Mouse (Mus musculus): ENCODE measurements at regions not wholly inside any gene's neighbourhood (a gene's known extent, or its start where the extent isn't known, plus 50 kb on each side); places are given as distances from the start of the nearest gene placed in this dataset.

GRCm38 (mm10) chr1:83907347-83907746 lies 456.6 kb downstream of the Pid1 start:
- no peaks in the 10 kb centered on the region for H3K9me3 ChIP-seq (ENCODE audit: low read length)
- ATAC-seq (ENCODE audit: low FRiP score) (no peak), DNase-seq (ENCODE audit: low spot score) (no peak)
- no peaks in the 10 kb centered on the region for H3K27me3 ChIP-seq (ENCODE audit: insufficient read depth, low read length)
- 51% methylated on average over 3 of the region's 3 CpGs for WGBS
- H3K4me1 ChIP-seq (ENCODE audit: insufficient read depth, low read length) = no peaks in the 10 kb centered on the region
- H3K9ac ChIP-seq (replicated peaks; ENCODE audit: low read length, poor library complexity, severe bottlenecking) = no peak overlapping the region
- no peaks in the 10 kb centered on the region for H3K36me3 ChIP-seq (ENCODE audit: insufficient read depth, low read length)
- no peak overlapping the region for H3K27ac ChIP-seq (ENCODE audit: low read depth, low read length)
- TF ChIP-seq CTCF (IDR thresholded peaks at IDR 0.05) = no peak
- no peak overlapping the region for H3K4me3 ChIP-seq (ENCODE audit: low read depth, low read length)
- H3K4me2 ChIP-seq (ENCODE audit: low read depth, low read length, poor library complexity, severe bottlenecking) = no peak overlapping the region

- ATAC-seq (ENCODE audit: low FRiP score) = no peak
Measured at GRCm38 (mm10) chr1:83906906-83907305, 457.1 kb downstream of the Pid1 start.

GRCm38 (mm10) chr1:83900135-83900534 lies 463.8 kb downstream of the Pid1 start:
- Histone ChIP-seq H3K27ac (ENCODE audit: low read depth, low read length) (no peak overlapping the region), H3K36me3 (ENCODE audit: insufficient read depth, low read length) (no peaks in the 10 kb centered on the region), H3K4me1 (ENCODE audit: insufficient read depth, low read length) (no peaks in the 10 kb centered on the region), H3K9me3 (ENCODE audit: low read length) (no peaks in the 10 kb centered on the region), H3K27me3 (ENCODE audit: insufficient read depth, low read length) (no peaks in the 10 kb centered on the region), H3K9ac (replicated peaks; ENCODE audit: low read length, poor library complexity, severe bottlenecking) (no peak overlapping the region), H3K4me2 (ENCODE audit: low read depth, low read length, poor library complexity, severe bottlenecking) (no peak overlapping the region), H3K4me3 (ENCODE audit: low read depth, low read length) (no peak overlapping the region)
- no peak for DNase-seq (ENCODE audit: low spot score)
- no peak for TF ChIP-seq CTCF (IDR thresholded peaks at IDR 0.05)
- ATAC-seq (ENCODE audit: low FRiP score) = no peak
- 94% methylated on average over 4 of the region's 4 CpGs for WGBS

More at GRCm38 (mm10) chr1:83906906-83907305, 457.1 kb downstream of the Pid1 start:
- no peak overlapping the region for H3K4me3 ChIP-seq (ENCODE audit: low read depth, low read length)
- no peaks in the 10 kb centered on the region for H3K4me1 ChIP-seq (ENCODE audit: insufficient read depth, low read length)
- peak; percentile 6 for DNase-seq (ENCODE audit: low spot score)
- no peaks in the 10 kb centered on the region for H3K9me3 ChIP-seq (ENCODE audit: low read length)
- no peak for TF ChIP-seq CTCF (IDR thresholded peaks at IDR 0.05)
- H3K27me3 ChIP-seq (ENCODE audit: insufficient read depth, low read length) = no peaks in the 10 kb centered on the region
- H3K4me2 ChIP-seq (ENCODE audit: low read depth, low read length, poor library complexity, severe bottlenecking) = no peak overlapping the region
- no peak overlapping the region for H3K27ac ChIP-seq (ENCODE audit: low read depth, low read length)
- no peaks in the 10 kb centered on the region for H3K36me3 ChIP-seq (ENCODE audit: insufficient read depth, low read length)
- H3K9ac ChIP-seq (replicated peaks; ENCODE audit: low read length, poor library complexity, severe bottlenecking) = no peak overlapping the region

- Histone ChIP-seq H3K27ac (ENCODE audit: low read depth, low read length) (no peak overlapping the region), H3K4me1 (ENCODE audit: insufficient read depth, low read length) (no peaks in the 10 kb centered on the region), H3K9me3 (ENCODE audit: low read length) (no peaks in the 10 kb centered on the region), H3K4me3 (ENCODE audit: low read depth, low read length) (no peak overlapping the region), H3K4me2 (ENCODE audit: low read depth, low read length, poor library complexity, severe bottlenecking) (no peak overlapping the region), H3K9ac (replicated peaks; ENCODE audit: low read length, poor library complexity, severe bottlenecking) (no peak overlapping the region), H3K36me3 (ENCODE audit: insufficient read depth, low read length) (no peaks in the 10 kb centered on the region), H3K27me3 (ENCODE audit: insufficient read depth, low read length) (no peaks in the 10 kb centered on the region)
- ATAC-seq (ENCODE audit: low FRiP score) = no peak
- no peak for TF ChIP-seq CTCF (IDR thresholded peaks at IDR 0.05)
- no peak for DNase-seq (ENCODE audit: low spot score)
- WGBS = 60% methylated on average over 5 of the region's 5 CpGs
Measured at GRCm38 (mm10) chr1:83896650-83897049, 467.3 kb downstream of the Pid1 start.

- WGBS = 67% methylated on average over 4 of the region's 4 CpGs
- Histone ChIP-seq H3K27ac (ENCODE audit: low read depth, low read length) (no peak overlapping the region), H3K36me3 (ENCODE audit: insufficient read depth, low read length) (no peaks in the 10 kb centered on the region), H3K4me2 (ENCODE audit: low read depth, low read length, poor library complexity, severe bottlenecking) (no peak overlapping the region), H3K9me3 (ENCODE audit: low read length) (no peaks in the 10 kb centered on the region), H3K9ac (replicated peaks; ENCODE audit: low read length, poor library complexity, severe bottlenecking) (no peak overlapping the region), H3K27me3 (ENCODE audit: insufficient read depth, low read length) (no peaks in the 10 kb centered on the region), H3K4me3 (ENCODE audit: low read depth, low read length) (no peak overlapping the region), H3K4me1 (ENCODE audit: insufficient read depth, low read length) (no peaks in the 10 kb centered on the region)
- DNase-seq (ENCODE audit: low spot score) (no peak), ATAC-seq (ENCODE audit: low FRiP score) (no peak)
- TF ChIP-seq CTCF (IDR thresholded peaks at IDR 0.05) = no peak
Measured at GRCm38 (mm10) chr1:83879109-83879399, 471.1 kb upstream of the Sphkap start.

- Histone ChIP-seq H3K4me2 (ENCODE audit: low read depth, low read length, poor library complexity, severe bottlenecking) (no peak overlapping the region), H3K9ac (replicated peaks; ENCODE audit: low read length, poor library complexity, severe bottlenecking) (no peak overlapping the region), H3K36me3 (ENCODE audit: insufficient read depth, low read length) (no peaks in the 10 kb centered on the region), H3K27me3 (ENCODE audit: insufficient read depth, low read length) (no peaks in the 10 kb centered on the region), H3K9me3 (ENCODE audit: low read length) (no peaks in the 10 kb centered on the region), H3K27ac (ENCODE audit: low read depth, low read length) (no peak overlapping the region), H3K4me1 (ENCODE audit: insufficient read depth, low read length) (no peaks in the 10 kb centered on the region), H3K4me3 (ENCODE audit: low read depth, low read length) (no peak overlapping the region)
- DNase-seq (ENCODE audit: low spot score) (no peak), ATAC-seq (ENCODE audit: low FRiP score) (no peak)
- TF ChIP-seq CTCF (IDR thresholded peaks at IDR 0.05) = no peak
- 80% methylated on average over 8 of the region's 8 CpGs for WGBS
Measured at GRCm38 (mm10) chr1:83878330-83879108, 470.5 kb upstream of the Sphkap start.
